Mouse (Mus musculus) myocyte (in vitro differentiated cells): ENCODE measurements around the gene Hoxc8.

Experiments used
- MAX ChIP-seq: IDR thresholded peaks from one replicate; pipeline ENCODE4 v1.6.1; 2011; ENCODE audit warnings: low read depth, mild to moderate bottlenecking, control low read depth
- MYOD1 ChIP-seq, 3 experiments: IDR thresholded peaks; one replicate each; pipeline ENCODE4 v1.6.1; 2011; ENCODE audit warnings: control low read depth in 2 of 3, low read depth in 2 of 3, mild to moderate bottlenecking in 2 of 3, moderate library complexity in 1 of 3; ENCODE audit not compliant: insufficient read length in 2 of 3, control insufficient read depth in 1 of 3
- POLR2A ChIP-seq: IDR thresholded peaks from one replicate; pipeline ENCODE4 v1.6.1; 2011; ENCODE audit warnings: low read depth, mild to moderate bottlenecking, control low read depth, moderate library complexity; ENCODE audit not compliant: insufficient read length
- REST ChIP-seq: IDR thresholded peaks from one replicate; pipeline ENCODE4 v1.6.1; 2011; ENCODE audit warnings: mild to moderate bottlenecking, control low read depth, moderate library complexity; ENCODE audit not compliant: insufficient read depth, insufficient read length
- USF1 ChIP-seq: IDR thresholded peaks from one replicate; pipeline ENCODE4 v1.6.1; 2011; ENCODE audit warnings: low read depth, mild to moderate bottlenecking, control low read depth, moderate library complexity

DNA sequence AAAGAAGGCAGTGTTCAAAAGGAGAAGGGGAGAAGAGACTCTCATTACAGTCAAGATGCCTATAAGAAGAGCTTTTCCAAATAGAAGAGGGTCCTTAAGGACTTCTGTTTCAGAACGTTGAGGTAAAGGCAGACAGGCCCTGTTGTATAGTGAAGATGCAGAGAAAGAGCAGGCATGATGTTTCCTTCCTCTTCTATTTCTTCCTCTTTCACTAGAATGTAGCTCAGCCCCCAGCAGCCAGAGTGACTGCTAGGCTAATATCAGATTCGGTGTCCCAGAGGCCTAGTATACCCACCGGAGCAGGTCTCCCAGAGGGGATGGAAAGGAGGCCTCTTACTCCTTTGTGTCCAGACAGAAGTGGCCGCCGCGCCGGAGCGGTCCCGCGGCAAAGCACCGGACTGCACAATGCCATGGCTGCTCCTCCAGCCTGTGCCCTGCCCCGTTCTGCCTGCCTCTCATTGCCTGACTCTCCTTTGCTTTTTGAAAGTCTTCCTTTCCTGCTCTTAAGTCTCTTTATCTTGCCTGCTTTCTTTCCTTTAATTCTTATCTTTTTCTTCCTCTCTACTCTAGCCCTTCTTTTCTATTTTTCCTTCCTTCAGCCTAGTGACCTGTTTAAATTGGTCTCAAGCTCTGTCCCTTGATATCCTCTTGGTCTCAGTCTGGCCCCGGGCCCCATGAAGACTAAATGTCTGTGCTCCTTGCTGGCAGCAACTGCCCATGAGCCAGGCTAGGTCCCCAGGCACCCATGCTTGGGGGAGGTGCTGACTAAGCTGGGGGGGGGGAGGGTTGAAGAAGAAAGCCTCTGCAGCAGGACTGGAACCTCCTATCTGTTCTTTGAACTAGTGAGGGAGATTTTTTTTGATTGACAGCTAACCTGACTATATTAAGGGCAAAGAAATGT lies 11.5 kb upstream of the Hoxc8 start:
- TF ChIP-seq POLR2A (peak; percentile 39), REST (no peak), MYOD1 (IDR thresholded peaks at IDR 0.05; ENCODE audit: control insufficient read depth in 1 of 3, insufficient read length in 2 of 3, low read depth in 2 of 3) (no peak), USF1 (no peak), MAX (no peak)
